Mouse (Mus musculus): ENCODE data around the gene Zcchc14.

The Zcchc14 gene

GRCm38 (mm10) chr8:121551065-121551985, 101.4 kb downstream of the Zcchc14 start:
- no peak for DNase-seq (ENCODE audit: low spot score)

- DNase-seq (ENCODE audit: low spot score), result no peak
Measured at GRCm38 (mm10) chr8:121550056-121550455, 102.6 kb downstream of the Zcchc14 start.
